Comparison of ENCODE assay signal across 8 mouse cellular contexts in genomic region chr6:114041097-114041910, GRCm38 (mm10). TPM values are rescaled to one million over a fixed set of nuclear protein-coding genes. Genes with fewer than 3 reads are reported as not detected.
A peak's percentile ranks its signal among the peaks of the same experiment; 100 is the strongest.
DNase-seq lines count a peak whose midpoint lies in the region; ATAC-seq and TF ChIP-seq lines count a peak whose summit lies in the region.
"Had no signal": no experiment of that assay in that cellular context is flagged by ENCODE, and none has a peak within 500 bp of the region (broad histone marks: within the 10 kb centered on the region; RNA-seq: fewer than 3 reads in every experiment).

No protein-coding gene starts in this region.

- 0% methylated on average over 11 of the region's 39 CpGs for WGBS in embryonic facial prominence, embryonic 14.5 days
- WGBS in intestine, postnatal 0 days, result 3% methylated on average over 31 of the region's 39 CpGs
- WGBS in limb, embryonic 15.5 days, result 3% methylated on average over 35 of the region's 39 CpGs
- 3% methylated on average over 39 of the region's 39 CpGs for WGBS in small intestine, adult 2 months

- no peaks in the 10 kb centered on the region for H3K4me1 ChIP-seq in embryonic facial prominence, embryonic 14.5 days (ENCODE audit: control insufficient read depth, insufficient read depth, low read length)
- no peaks in the 10 kb centered on the region for H3K4me1 ChIP-seq in intestine, postnatal 0 days (replicated peaks; ENCODE audit: control insufficient read depth, insufficient read depth, low read length)
- H3K4me1 ChIP-seq in limb, embryonic 15.5 days, result peaks cover 7% of the 10 kb centered on the region; the same call in 1 of the 2 replicates
- H3K4me1 ChIP-seq in small intestine, adult 2 months (ENCODE audit: control insufficient read depth, insufficient read depth, insufficient read length, low read length), result no peaks in the 10 kb centered on the region

- no peak overlapping the region for H3K27ac ChIP-seq in embryonic facial prominence, embryonic 14.5 days (replicated peaks; ENCODE audit: low read depth, low read length)
- H3K27ac ChIP-seq in intestine, postnatal 0 days (ENCODE audit: low read depth, low read length), result no peak overlapping the region
- H3K27ac ChIP-seq in limb, embryonic 15.5 days, result no peak overlapping the region
- no peak overlapping the region for H3K27ac ChIP-seq in small intestine, adult 2 months (ENCODE audit: insufficient read depth, low read depth, low read length)
- H3K27ac ChIP-seq: liver, embryonic 14.5 days had no signal

- no peak for ATAC-seq in embryonic facial prominence, embryonic 14.5 days (ENCODE audit: low read depth)
- ATAC-seq in intestine, postnatal 0 days, result no peak
- ATAC-seq in limb, embryonic 15.5 days (ENCODE audit: insufficient number of reproducible peaks, low FRiP score, low TSS enrichment, low read depth), result no peak
- ATAC-seq in monocyte, adult 5-6 weeks (replicated peaks; ENCODE audit: insufficient number of reproducible peaks, low FRiP score, low TSS enrichment, poor library complexity, severe bottlenecking), result no peak

- H3K36me3 ChIP-seq in embryonic facial prominence, embryonic 14.5 days (ENCODE audit: control insufficient read depth, insufficient read depth, low read length), result no peaks in the 10 kb centered on the region
- H3K36me3 ChIP-seq in intestine, postnatal 0 days (ENCODE audit: control insufficient read depth, insufficient read depth), result no peaks in the 10 kb centered on the region
- no peaks in the 10 kb centered on the region for H3K36me3 ChIP-seq in limb, embryonic 15.5 days
- no peaks in the 10 kb centered on the region for H3K36me3 ChIP-seq in small intestine, adult 2 months (ENCODE audit: control insufficient read depth, insufficient read depth, low read length)

- DNase-seq in R1 (ENCODE audit: low read depth, low spot score), result peak; percentile 13
- DNase-seq in adrenal gland, postnatal 14 days, result peak; percentile 29
- DNase-seq in embryonic facial prominence, embryonic 14.5 days (ENCODE audit: low spot score), result no peak

- peak; percentile 31 for TF ChIP-seq CTCF in intestine, postnatal 0 days (IDR thresholded peaks at IDR 0.05; ENCODE audit: low read depth)
- TF ChIP-seq CTCF in small intestine, adult 2 months (IDR thresholded peaks at IDR 0.05; ENCODE audit: extremely low read depth, insufficient read length, insufficient replicate concordance, low read depth, low read length), result peak; percentile 27; the same call in 1 of the 2 replicates

- peak overlapping the region; percentile 53 for H3K9ac ChIP-seq in embryonic facial prominence, embryonic 14.5 days (ENCODE audit: low read depth, low read length)
- H3K9ac ChIP-seq in intestine, postnatal 0 days (ENCODE audit: low read depth, low read length), result no peak overlapping the region
- no peak overlapping the region for H3K9ac ChIP-seq in limb, embryonic 15.5 days
- H3K9ac ChIP-seq: liver, embryonic 14.5 days had no signal

- H3K4me3 ChIP-seq in embryonic facial prominence, embryonic 14.5 days (ENCODE audit: low read depth, low read length), result peak overlapping the region; percentile 44
- peak overlapping the region; percentile 22 for H3K4me3 ChIP-seq in intestine, postnatal 0 days (ENCODE audit: low read depth, low read length)
- H3K4me3 ChIP-seq in limb, embryonic 15.5 days, result peak overlapping the region; percentile 34
- peak overlapping the region; percentile 31 for H3K4me3 ChIP-seq in small intestine, adult 2 months (ENCODE audit: low read depth, low read length)

- H3K27me3 ChIP-seq in embryonic facial prominence, embryonic 14.5 days (replicated peaks; ENCODE audit: control insufficient read depth, insufficient read depth, low read length), result peaks cover 64% of the 10 kb centered on the region
- peaks cover 33% of the 10 kb centered on the region for H3K27me3 ChIP-seq in intestine, postnatal 0 days (replicated peaks; ENCODE audit: control insufficient read depth, insufficient read depth, low read length)
- peaks cover 91% of the 10 kb centered on the region for H3K27me3 ChIP-seq in limb, embryonic 15.5 days
- peaks cover 20% of the 10 kb centered on the region for H3K27me3 ChIP-seq in small intestine, adult 2 months (ENCODE audit: control insufficient read depth, insufficient read depth, low read length)

- TF ChIP-seq POLR2A in small intestine, adult 2 months (IDR thresholded peaks at IDR 0.05; ENCODE audit: low read depth, low read length), result no peak

- H3K9me3 ChIP-seq in embryonic facial prominence, embryonic 14.5 days (ENCODE audit: control insufficient read depth, low read length), result no peaks in the 10 kb centered on the region
- H3K9me3 ChIP-seq in intestine, postnatal 0 days (ENCODE audit: control insufficient read depth), result no peaks in the 10 kb centered on the region
- no peaks in the 10 kb centered on the region for H3K9me3 ChIP-seq in limb, embryonic 15.5 days

- H3K4me2 ChIP-seq in embryonic facial prominence, embryonic 14.5 days (ENCODE audit: low read depth, low read length), result peak overlapping the region; percentile 81
- H3K4me2 ChIP-seq in intestine, postnatal 0 days (replicated peaks; ENCODE audit: low read depth), result peak overlapping the region; percentile 57
- peak overlapping the region; percentile 65 for H3K4me2 ChIP-seq in limb, embryonic 15.5 days

RNA-seq across cellular contexts. Expression of gene Atp2b2, which starts 1.1 kb away (rescaled TPM):
- 4.7 and 5.5 TPM in 2 replicates for total RNA-seq in adrenal gland, postnatal 14 days (2021)
- 1.4 and 1.7 TPM in 2 replicates for polyA plus RNA-seq in embryonic facial prominence, embryonic 14.5 days (2014; fragmentation: Nextera tagmentation; extraction: Ambion mirVana)
- 0.48 TPM in 2 replicates for polyA plus RNA-seq in intestine, postnatal 0 days (2015; fragmentation: Nextera tagmentation; extraction: Ambion mirVana)
- 0.07 and 0.12 TPM in 2 replicates for polyA plus RNA-seq in limb, embryonic 15.5 days (2015; fragmentation: Nextera tagmentation; extraction: Ambion mirVana)
- 0.20 and 0.42 TPM in 2 replicates for polyA plus RNA-seq in small intestine, adult 2 months (2012; rRNA removed)
- not detected in 3 replicates for total RNA-seq in monocyte, adult 5-6 weeks (2017)
